In the genomic region with DNA sequence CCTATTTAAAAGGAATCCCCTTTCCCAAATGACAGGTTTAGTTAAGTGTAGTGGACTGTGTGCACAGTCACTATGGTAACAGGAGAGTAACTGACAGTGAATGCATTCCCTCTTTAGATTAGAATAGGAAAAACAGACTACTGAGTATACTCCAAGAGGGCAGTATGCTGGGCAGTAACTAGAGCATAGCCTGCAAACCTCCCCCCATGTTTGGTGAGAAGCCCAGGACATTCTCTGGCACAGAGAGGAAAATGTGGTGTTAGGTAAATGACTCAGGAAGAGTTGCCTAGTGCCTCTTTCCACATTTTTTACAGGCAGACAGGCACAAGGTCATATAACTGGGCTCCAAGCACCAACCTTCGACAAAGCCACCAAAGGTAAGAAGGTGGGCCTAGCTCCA, we compare ENCODE assay signal across 17 mouse cellular contexts.
DNase-seq lines count a peak whose midpoint lies in the region; ATAC-seq lines count a peak whose summit lies in the region.
"Had no signal": no experiment of that assay in that cellular context is flagged by ENCODE, and none has a peak within 500 bp of the region (broad histone marks: within the 10 kb centered on the region; RNA-seq: fewer than 3 reads in every experiment).

No protein-coding gene starts in this region.

- H3K4me1 ChIP-seq in heart, embryonic 10.5 days = peaks cover 8% of the 10 kb centered on the region
- H3K4me1 ChIP-seq in kidney, embryonic 14.5 days (ENCODE audit: control insufficient read depth, insufficient read depth, low read length) = 0 out of 2 replicates have a peak, but pooled peaks cover 3% of the 10 kb centered on the region

- intact Hi-C loops in left cerebral cortex, postnatal 4 days (cut with DNase I) = no loop called here
- intact Hi-C loops in left cerebral cortex, postnatal 36 days (cut with DNase I) = no loop called here

- H3K36me3 ChIP-seq in heart, embryonic 10.5 days = no peaks in the 10 kb centered on the region
- no peaks in the 10 kb centered on the region for H3K36me3 ChIP-seq in kidney, embryonic 14.5 days (ENCODE audit: control insufficient read depth, insufficient read depth, low read length)
- H3K36me3 ChIP-seq: embryonic facial prominence, embryonic 10.5 days; limb, embryonic 13.5 days; midbrain, embryonic 12.5 days had no signal

- H3K9ac ChIP-seq in kidney, embryonic 14.5 days (ENCODE audit: low read depth, low read length) = no peak overlapping the region
- H3K9ac ChIP-seq: limb, embryonic 13.5 days; liver, postnatal 0 days; midbrain, embryonic 12.5 days had no signal

- peak; percentile 38 for DNase-seq in gastrocnemius, adult 18-20 months (ENCODE audit: low spot score)
- DNase-seq in gastrocnemius, postnatal 4 days (ENCODE audit: low spot score in 2 of 2) = no peak
- DNase-seq in left cerebral cortex, postnatal 4 days = peak; percentile 45
- DNase-seq in left cerebral cortex, postnatal 36 days (ENCODE audit: low spot score in 2 of 2) = no peak
- DNase-seq in adipocyte (ENCODE audit: low spot score) = peak; percentile 53
- peak; percentile 66 for DNase-seq in heart, embryonic 10.5 days (ENCODE audit: low spot score)
- DNase-seq in spleen, postnatal 14 days (ENCODE audit: low spot score in 2 of 2) = no peak
- DNase-seq: cerebellum, adult 9-11 months; kidney, postnatal 25 days; liver, postnatal 0 days; right cerebral cortex, postnatal 4 days; thymus, postnatal 14 days had no signal

- 90% methylated on average over 1 of the region's 1 CpGs for WGBS in heart, embryonic 10.5 days
- 78% methylated on average over 1 of the region's 1 CpGs for WGBS in kidney, embryonic 14.5 days

- no peaks in the 10 kb centered on the region for H3K27me3 ChIP-seq in heart, embryonic 10.5 days (ENCODE audit: insufficient read depth, poor library complexity, severe bottlenecking)
- no peaks in the 10 kb centered on the region for H3K27me3 ChIP-seq in kidney, embryonic 14.5 days (ENCODE audit: control insufficient read depth, insufficient read depth, low read length)
- H3K27me3 ChIP-seq: limb, embryonic 13.5 days; midbrain, embryonic 12.5 days had no signal

- no peak overlapping the region for H3K4me2 ChIP-seq in kidney, embryonic 14.5 days (replicated peaks; ENCODE audit: low read depth, low read length)
- H3K4me2 ChIP-seq: limb, embryonic 13.5 days; midbrain, embryonic 12.5 days had no signal

- ATAC-seq in kidney, embryonic 14.5 days (ENCODE audit: low FRiP score, low TSS enrichment) = no peak
- ATAC-seq: intestine, postnatal 0 days; liver, postnatal 0 days had no signal

- H3K27ac ChIP-seq in heart, embryonic 10.5 days = no peak overlapping the region
- no peak overlapping the region for H3K27ac ChIP-seq in kidney, embryonic 14.5 days (ENCODE audit: low read depth, low read length)
- H3K27ac ChIP-seq: embryonic facial prominence, embryonic 10.5 days; limb, embryonic 13.5 days; midbrain, embryonic 12.5 days had no signal

- H3K9me3 ChIP-seq in heart, embryonic 10.5 days = no peaks in the 10 kb centered on the region
- H3K9me3 ChIP-seq in kidney, embryonic 14.5 days (ENCODE audit: control insufficient read depth, low read length) = no peaks in the 10 kb centered on the region
- H3K9me3 ChIP-seq: embryonic facial prominence, embryonic 10.5 days; limb, embryonic 13.5 days; midbrain, embryonic 12.5 days had no signal

- no peak overlapping the region for H3K4me3 ChIP-seq in heart, embryonic 10.5 days
- no peak overlapping the region for H3K4me3 ChIP-seq in kidney, embryonic 14.5 days (ENCODE audit: low read length)
- H3K4me3 ChIP-seq: embryonic facial prominence, embryonic 10.5 days; limb, embryonic 13.5 days; midbrain, embryonic 12.5 days had no signal

Comparison
In these comparisons a context has a peak if more than half of its experiments do, and no peak if none do; other contexts are left out.
1. DNase-seq: peak in gastrocnemius, adult 18-20 months (single experiment), left cerebral cortex, postnatal 4 days (single experiment), adipocyte (single experiment) and heart, embryonic 10.5 days (single experiment); none in gastrocnemius, postnatal 4 days (0 of 2), left cerebral cortex, postnatal 36 days (0 of 2) and spleen, postnatal 14 days (0 of 2).